Mouse (Mus musculus) hindbrain, postnatal 0 days (tissue): ENCODE data around the gene Ptges2. TPM values are rescaled to one million over a fixed set of nuclear protein-coding genes. Genes with fewer than 3 reads are reported as not detected.

Experiments used
- ATAC-seq: fragments of 200-750 bp; cut with Nextera tagmentation; 2 replicates; pipeline ENCODE4 v1.8.0; 2017; ENCODE audit warnings: mild to moderate bottlenecking, moderate TSS enrichment, moderate library complexity
- DNase-seq: peaks from one replicate; pipeline ENCODE4 v3.0.0-alpha.2; 2015; ENCODE audit warnings: low spot score
- H3K27ac ChIP-seq: fragments of 300-500 bp; sonication (generic); 2 replicates; pipeline ENCODE4 v1.5.1; 2014; ENCODE audit warnings: mild to moderate bottlenecking
- H3K27me3 ChIP-seq: fragments of 300-500 bp; sonication (generic); 2 replicates; pipeline ENCODE4 v1.6.1; 2014; ENCODE audit warnings: low read length, mixed read lengths; ENCODE audit not compliant: insufficient read depth
- H3K36me3 ChIP-seq: fragments of 300-500 bp; sonication (generic); 2 replicates; pipeline ENCODE4 v1.6.1; 2014; ENCODE audit warnings: low read length, mixed read lengths; ENCODE audit not compliant: insufficient read depth
- H3K4me1 ChIP-seq: fragments of 300-500 bp; sonication (generic); 2 replicates; pipeline ENCODE4 v1.6.1; 2014; ENCODE audit warnings: antibody characterized with exemption, low read length, mixed read lengths; ENCODE audit not compliant: insufficient read depth
- H3K4me2 ChIP-seq: fragments of 300-500 bp; sonication (generic); 2 replicates; pipeline ENCODE4 v1.6.1; 2014; ENCODE audit warnings: low read depth, mild to moderate bottlenecking, low read length, moderate library complexity, mixed read lengths
- H3K4me3 ChIP-seq: fragments of 300-500 bp; sonication (generic); 2 replicates; pipeline ENCODE4 v1.5.1; 2014; ENCODE audit warnings: low read length
- H3K9ac ChIP-seq: fragments of 300-500 bp; sonication (generic); replicated peaks from 2 replicates; pipeline ENCODE4 v1.6.1; 2014; ENCODE audit warnings: mild to moderate bottlenecking, low read length, moderate library complexity, mixed read lengths
- H3K9me3 ChIP-seq: fragments of 300-500 bp; sonication (generic); 2 replicates; pipeline ENCODE4 v1.6.1; 2016; ENCODE audit warnings: low read length, mixed read lengths
- CTCF ChIP-seq: IDR thresholded peaks from 2 replicates; pipeline ENCODE4 v1.5.1; 2016; ENCODE audit warnings: antibody characterized with exemption, control low read depth, low read depth
- WGBS: fragments of 180-500 bp; shearing (Covaris S2); extraction: QIAGEN DNeasy Blood & Tissue Kit; methylation state at CpG from one replicate; pipeline ENCODE4 v1.1.7; 2014; 5-methylcytosine and 5-hydroxymethylcytosine counted together
- polyA plus RNA-seq: library from polyadenylated mRNA; unstranded; fragments of >200 nt; fragmentation: Nextera tagmentation; extraction: Ambion mirVana; gene quantifications from 2 replicates; pipeline ENCODE4 v1.2.1, GENCODE M21; 2015
- total RNA-seq: library from RNA; depleted of rRNA; stranded (reverse); fragments of >200 nt; gene quantifications from 2 replicates; pipeline ENCODE4 v1.2.3, GENCODE M21; 2014

Gene Ptges2
- total and polyA plus RNA-seq, 2 experiments from 2014 or later = 41.3 to 55.6 TPM

GRCm38 (mm10) chr2:32381775-32382223 is 13.9 kb upstream of the Ptges2 start, which contains the start of gene 1110008P14Rik:
1110008P14Rik (minus strand) TSS chr2:32381938.
- H3K4me1 ChIP-seq = 0 out of 2 replicates have a peak, but pooled peaks cover 3% of the 10 kb centered on the region
- H3K36me3 ChIP-seq = peaks cover 29% of the 10 kb centered on the region
- under 1% methylated on average over 40 of the region's 47 CpGs for WGBS
- peak within 1 kb of the TSS; percentile 64 for H3K4me3 ChIP-seq
- H3K9ac ChIP-seq = peak within 1 kb of the TSS; percentile 61
- DNase-seq (peak; percentile 92), ATAC-seq (peak; percentile 90)
- H3K27ac ChIP-seq = peak within 1 kb of the TSS; percentile 71
- no peaks in the 10 kb centered on the region for H3K27me3 ChIP-seq
- no peak for TF ChIP-seq CTCF
- H3K9me3 ChIP-seq = no peaks in the 10 kb centered on the region
- peak within 1 kb of the TSS; percentile 95 for H3K4me2 ChIP-seq

GRCm38 (mm10) chr2:32382689-32383088 is 13.0 kb upstream of the Ptges2 start:
- no peaks in the 10 kb centered on the region for H3K9me3 ChIP-seq
- TF ChIP-seq CTCF = no peak
- peaks cover 20% of the 10 kb centered on the region for H3K36me3 ChIP-seq
- H3K4me2 ChIP-seq = no peak overlapping the region
- DNase-seq (no peak), ATAC-seq (no peak)
- peak overlapping the region; percentile 71; the same call in 1 of the 2 replicates for H3K27ac ChIP-seq
- WGBS = 80% methylated on average over 2 of the region's 2 CpGs
- 0 out of 2 replicates have a peak, but pooled peaks cover 3% of the 10 kb centered on the region for H3K4me1 ChIP-seq
- no peak overlapping the region for H3K4me3 ChIP-seq
- H3K27me3 ChIP-seq = no peaks in the 10 kb centered on the region
- no peak overlapping the region for H3K9ac ChIP-seq

GRCm38 (mm10) chr2:32387706-32388490 is 7.8 kb upstream of the Ptges2 start, which contains the start of gene Lcn2:
Lcn2 (minus strand) TSS chr2:32388252.
- DNase-seq = no peak
- Histone ChIP-seq H3K27me3 (no peaks in the 10 kb centered on the region), H3K36me3 (no peaks in the 10 kb centered on the region), H3K27ac (no peak within 1 kb of the TSS), H3K4me1 (no peaks in the 10 kb centered on the region), H3K9me3 (no peaks in the 10 kb centered on the region), H3K9ac (no peak within 1 kb of the TSS), H3K4me2 (no peak within 1 kb of the TSS), H3K4me3 (no peak within 1 kb of the TSS)
- WGBS = 49% methylated on average over 5 of the region's 5 CpGs
- no peak for TF ChIP-seq CTCF
- ATAC-seq = no peak

GRCm38 (mm10) chr2:32389157-32389556 is 6.5 kb upstream of the Ptges2 start:
- ATAC-seq (no peak), DNase-seq (no peak)
- no peak overlapping the region for H3K4me3 ChIP-seq
- H3K4me2 ChIP-seq = no peak overlapping the region
- no peaks in the 10 kb centered on the region for H3K4me1 ChIP-seq
- H3K9me3 ChIP-seq = no peaks in the 10 kb centered on the region
- TF ChIP-seq CTCF = no peak
- no peak overlapping the region for H3K27ac ChIP-seq
- no peak overlapping the region for H3K9ac ChIP-seq
- 77% methylated on average over 2 of the region's 2 CpGs for WGBS
- no peaks in the 10 kb centered on the region for H3K36me3 ChIP-seq
- H3K27me3 ChIP-seq = no peaks in the 10 kb centered on the region

GRCm38 (mm10) chr2:32390871-32391270 is 4.8 kb upstream of the Ptges2 start:
- no peak overlapping the region for H3K27ac ChIP-seq
- H3K4me2 ChIP-seq = no peak overlapping the region
- no peaks in the 10 kb centered on the region for H3K9me3 ChIP-seq
- no peaks in the 10 kb centered on the region for H3K4me1 ChIP-seq
- no peak overlapping the region for H3K4me3 ChIP-seq
- no peak for TF ChIP-seq CTCF
- DNase-seq (no peak), ATAC-seq (no peak)
- WGBS = 81% methylated on average over 8 of the region's 8 CpGs
- no peaks in the 10 kb centered on the region for H3K27me3 ChIP-seq
- H3K9ac ChIP-seq = no peak overlapping the region
- H3K36me3 ChIP-seq = no peaks in the 10 kb centered on the region

- no peaks in the 10 kb centered on the region for H3K27me3 ChIP-seq
- no peak overlapping the region for H3K4me2 ChIP-seq
- 78% methylated on average over 5 of the region's 5 CpGs for WGBS
- H3K9me3 ChIP-seq = no peaks in the 10 kb centered on the region
- peaks cover 4% of the 10 kb centered on the region; the same call in 1 of the 2 replicates for H3K4me1 ChIP-seq
- TF ChIP-seq CTCF = no peak
- H3K4me3 ChIP-seq = no peak overlapping the region
- H3K9ac ChIP-seq = no peak overlapping the region
- DNase-seq = no peak
- no peaks in the 10 kb centered on the region for H3K36me3 ChIP-seq
- H3K27ac ChIP-seq = no peak overlapping the region
- ATAC-seq = no peak
These were observed 3.6 kb upstream of the Ptges2 start for GRCm38 (mm10) chr2:32392063-32392462.

GRCm38 (mm10) chr2:32394973-32395372 is 723 bp upstream of the Ptges2 start:
- 3% methylated on average over 8 of the region's 8 CpGs for WGBS
- peak; percentile 60 for DNase-seq
- ATAC-seq = no peak

More at GRCm38 (mm10) chr2:32394973-32395372, 723 bp upstream of the Ptges2 start:
- no peaks in the 10 kb centered on the region for H3K36me3 ChIP-seq
- peak overlapping the region; percentile 91 for H3K4me2 ChIP-seq
- peak overlapping the region; percentile 83 for H3K9ac ChIP-seq
- TF ChIP-seq CTCF = peak; percentile 65
- no peaks in the 10 kb centered on the region for H3K27me3 ChIP-seq
- peak overlapping the region; percentile 93 for H3K4me3 ChIP-seq
- peaks cover 8% of the 10 kb centered on the region; the same call in 1 of the 2 replicates for H3K4me1 ChIP-seq
- H3K27ac ChIP-seq = peak overlapping the region; percentile 90
- H3K9me3 ChIP-seq = no peaks in the 10 kb centered on the region
